Mouse (Mus musculus) neural tube, embryonic 13.5 days (tissue): ENCODE data around the gene Rabgap1. TPM values are rescaled to one million over a fixed set of nuclear protein-coding genes. Genes with fewer than 3 reads are reported as not detected.

ENCODE experiments used
- ATAC-seq: fragments of 200-750 bp; cut with Nextera tagmentation; 2 replicates; pipeline ENCODE4 v1.8.0; 2017; ENCODE audit warnings: low read depth, mild to moderate bottlenecking, moderate TSS enrichment, moderate library complexity
- H3K27ac ChIP-seq: fragments of 300-500 bp; sonication (generic); replicated peaks from 2 replicates; pipeline ENCODE4 v1.5.1; 2015; ENCODE audit warnings: moderate library complexity, mild to moderate bottlenecking, inconsistent platforms
- H3K27me3 ChIP-seq: fragments of 300-500 bp; sonication (generic); 2 replicates; pipeline ENCODE4 v1.6.1; 2015; ENCODE audit warnings: mild to moderate bottlenecking, inconsistent platforms
- H3K36me3 ChIP-seq: fragments of 300-500 bp; sonication (generic); 2 replicates; pipeline ENCODE4 v1.6.1; 2015; ENCODE audit warnings: mild to moderate bottlenecking, inconsistent platforms
- H3K4me1 ChIP-seq: fragments of 300-500 bp; sonication (generic); replicated peaks from 2 replicates; pipeline ENCODE4 v1.6.1; 2015; ENCODE audit warnings: inconsistent platforms
- H3K4me2 ChIP-seq: fragments of 300-500 bp; sonication (generic); 2 replicates; pipeline ENCODE4 v1.6.1; 2015; ENCODE audit warnings: inconsistent platforms, mild to moderate bottlenecking, moderate library complexity
- H3K4me3 ChIP-seq: fragments of 300-500 bp; sonication (generic); 2 replicates; pipeline ENCODE4 v1.5.1; 2015; ENCODE audit warnings: mild to moderate bottlenecking, inconsistent platforms
- H3K9ac ChIP-seq: fragments of 300-500 bp; sonication (generic); 2 replicates; pipeline ENCODE4 v1.6.1; 2015; ENCODE audit warnings: moderate library complexity, mild to moderate bottlenecking, inconsistent platforms
- H3K9me3 ChIP-seq: fragments of 300-500 bp; sonication (generic); 2 replicates; pipeline ENCODE4 v1.6.1; 2016; ENCODE audit warnings: inconsistent platforms
- WGBS: fragments of 180-500 bp; shearing (Covaris S2); methylation state at CpG from one replicate; pipeline ENCODE4 v1.1.7; 2015; 5-methylcytosine and 5-hydroxymethylcytosine counted together
- polyA plus RNA-seq: library from polyadenylated mRNA; unstranded; fragments of >200 nt; fragmentation: Nextera tagmentation; extraction: Ambion mirVana; gene quantifications from 2 replicates; pipeline ENCODE4 v1.2.1, GENCODE M21; 2015

Rabgap1 gene
- polyA plus RNA-seq, 1 experiment from 2014 or later = 52.9 TPM

DNA sequence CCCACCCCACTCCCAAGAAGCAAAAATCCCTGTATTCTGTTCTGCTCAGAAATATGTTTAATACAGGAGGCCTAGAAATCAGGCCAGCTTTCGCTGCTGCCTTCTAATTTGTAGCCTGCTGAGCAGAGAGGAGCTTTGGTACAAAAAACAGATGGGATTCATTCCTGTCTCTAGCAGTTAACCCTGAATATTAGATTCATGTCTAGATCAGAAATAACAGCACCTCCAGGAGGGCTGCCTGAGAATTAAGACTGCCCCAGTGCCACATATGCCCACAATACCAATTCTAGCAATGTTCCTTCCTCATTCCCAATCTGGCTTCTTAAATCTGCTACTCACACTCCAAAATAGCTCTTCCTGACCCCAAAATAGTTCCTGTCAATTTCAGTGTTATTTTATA lies 133.6 kb downstream of the Rabgap1 start:
- H3K9ac ChIP-seq = no peak overlapping the region
- H3K4me1 ChIP-seq = no peaks in the 10 kb centered on the region
- no peak overlapping the region for H3K4me3 ChIP-seq
- H3K27me3 ChIP-seq = no peaks in the 10 kb centered on the region
- WGBS = 75% methylated on average over 1 of the region's 1 CpGs
- H3K9me3 ChIP-seq = no peaks in the 10 kb centered on the region
- no peak for ATAC-seq
- no peak overlapping the region for H3K27ac ChIP-seq
- no peak overlapping the region for H3K4me2 ChIP-seq
- peaks cover 23% of the 10 kb centered on the region for H3K36me3 ChIP-seq

DNA sequence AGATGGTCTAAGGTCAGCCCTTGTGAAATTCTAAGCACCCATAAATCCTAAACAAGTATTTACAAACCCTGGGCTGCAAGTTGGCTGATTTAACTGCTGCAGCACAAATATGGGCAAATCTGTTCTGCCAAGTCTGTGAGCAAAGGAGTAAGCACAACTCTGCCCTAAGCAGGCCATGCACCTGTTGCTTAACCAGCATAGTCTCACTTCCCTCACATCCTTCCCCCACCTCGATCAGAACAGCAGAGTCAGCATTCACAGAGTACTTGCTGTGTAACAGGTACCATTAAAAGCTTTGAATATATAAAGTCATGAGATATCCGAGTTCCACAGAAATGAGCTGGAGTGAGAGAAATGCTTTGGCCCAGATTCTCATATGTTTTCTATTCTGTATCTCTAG lies 135.1 kb downstream of the Rabgap1 start:
- Histone ChIP-seq H3K4me3 (no peak overlapping the region), H3K27me3 (no peaks in the 10 kb centered on the region), H3K36me3 (peaks cover 19% of the 10 kb centered on the region), H3K9me3 (no peaks in the 10 kb centered on the region), H3K27ac (no peak overlapping the region), H3K9ac (no peak overlapping the region), H3K4me1 (no peaks in the 10 kb centered on the region), H3K4me2 (no peak overlapping the region)
- no peak for ATAC-seq
- 84% methylated on average over 2 of the region's 2 CpGs for WGBS

DNA sequence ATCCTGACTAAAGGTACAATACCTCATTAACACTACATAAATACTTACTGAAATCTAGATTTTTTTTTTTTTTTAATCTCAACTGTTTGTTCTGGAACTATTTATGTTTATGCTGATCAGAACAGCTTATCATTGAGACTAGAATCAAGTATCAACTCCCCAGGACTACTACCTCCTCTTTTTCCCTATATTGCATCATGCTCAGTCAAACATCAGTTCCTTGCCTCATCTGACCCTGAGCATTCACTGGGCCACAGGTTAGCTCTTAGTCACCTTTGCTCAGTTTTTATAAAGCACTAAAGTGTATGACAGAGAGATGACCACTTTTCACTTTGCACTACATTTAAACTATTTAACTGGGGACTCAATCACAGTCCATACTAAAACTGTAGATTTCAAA lies 144.8 kb downstream of the Rabgap1 start:
- Histone ChIP-seq H3K4me2 (no peak overlapping the region), H3K4me3 (no peak overlapping the region), H3K4me1 (no peaks in the 10 kb centered on the region), H3K9me3 (no peaks in the 10 kb centered on the region), H3K27me3 (no peaks in the 10 kb centered on the region), H3K27ac (no peak overlapping the region), H3K36me3 (peaks cover 38% of the 10 kb centered on the region), H3K9ac (no peak overlapping the region)
- no peak for ATAC-seq

Other genes starting within 250 kb of the Rabgap1 start
- gene Olfr366, start 231.7 kb upstream of the Rabgap1 start, polyA plus RNA-seq = not detected in 2 replicates
- gene Olfr368, start 116.8 kb upstream of the Rabgap1 start, polyA plus RNA-seq = not detected in 2 replicates
- gene Pdcl, start 83.9 kb upstream of the Rabgap1 start, polyA plus RNA-seq = 71.7 and 77.8 TPM in 2 replicates
- 21.3 and 25.1 TPM in 2 replicates for gene Rc3h2, start 20.4 kb upstream of the Rabgap1 start, polyA plus RNA-seq
- gene Zbtb26, start 144 bp upstream of the Rabgap1 start, polyA plus RNA-seq = 7.9 and 9.3 TPM in 2 replicates
- 12.6 and 13.5 TPM in 2 replicates for gene Zbtb6, start 108 bp upstream of the Rabgap1 start, polyA plus RNA-seq
- gene Gpr21, start 73.1 kb downstream of the Rabgap1 start, polyA plus RNA-seq = 10.9 and 13.2 TPM in 2 replicates